Mouse (Mus musculus): Measurements from ENCODE around the gene Adam19. TPM values are rescaled to one million over a fixed set of nuclear protein-coding genes. Genes with fewer than 3 reads are reported as not detected.

Adam19 gene
- polyA plus RNA-seq, 1 experiment, result 17.6 TPM

- 59% methylated on average over 15 of the region's 15 CpGs for WGBS
- TF ChIP-seq CTCF (IDR thresholded peaks at IDR 0.05; ENCODE audit: control insufficient read depth, insufficient read depth, low read length), result no peak; the same call in 1 of the 2 replicates
- TF ChIP-seq POLR2A (IDR thresholded peaks at IDR 0.05; ENCODE audit: borderline replicate concordance, control insufficient read depth, low read depth, low read length), result 0 out of 2 replicates have a peak, but pooled peaks have one; percentile 14
- Histone ChIP-seq H3K4me1 (ENCODE audit: control insufficient read depth, insufficient read depth, low read length) (peaks cover 7% of the 10 kb centered on the region; the same call in 1 of the 2 replicates), H3K4me3 (replicated peaks; ENCODE audit: control insufficient read depth, low read depth, low read length) (no peak overlapping the region), H3K27ac (ENCODE audit: control insufficient read depth, insufficient read depth, low read depth, low read length, poor library complexity) (peak overlapping the region; percentile 79)
Observed at GRCm38 (mm10) chr11:46127621-46128547, 72.1 kb downstream of the Adam19 start.

- H3K4me3 ChIP-seq (replicated peaks; ENCODE audit: control insufficient read depth, low read depth, low read length), result no peak overlapping the region
- TF ChIP-seq CTCF (IDR thresholded peaks at IDR 0.05; ENCODE audit: control insufficient read depth, insufficient read depth, low read length), result peak; percentile 76
- no peak for TF ChIP-seq POLR2A (IDR thresholded peaks at IDR 0.05; ENCODE audit: borderline replicate concordance, control insufficient read depth, low read depth, low read length)
- 49% methylated on average over 9 of the region's 9 CpGs for WGBS
- peaks cover 5% of the 10 kb centered on the region; the same call in 1 of the 2 replicates for H3K4me1 ChIP-seq (ENCODE audit: control insufficient read depth, insufficient read depth, low read length)
- peak overlapping the region; percentile 77 for H3K27ac ChIP-seq (ENCODE audit: control insufficient read depth, insufficient read depth, low read depth, low read length, poor library complexity)
Observed at GRCm38 (mm10) chr11:46128548-46128945, 72.8 kb downstream of the Adam19 start.

- no peak overlapping the region for H3K27ac ChIP-seq (ENCODE audit: control insufficient read depth, insufficient read depth, low read depth, low read length, poor library complexity)
- peaks cover 3% of the 10 kb centered on the region; the same call in 1 of the 2 replicates for H3K4me1 ChIP-seq (ENCODE audit: control insufficient read depth, insufficient read depth, low read length)
- H3K4me3 ChIP-seq (replicated peaks; ENCODE audit: control insufficient read depth, low read depth, low read length), result no peak overlapping the region
- TF ChIP-seq POLR2A (IDR thresholded peaks at IDR 0.05; ENCODE audit: borderline replicate concordance, control insufficient read depth, low read depth, low read length) (no peak), CTCF (IDR thresholded peaks at IDR 0.05; ENCODE audit: control insufficient read depth, insufficient read depth, low read length) (no peak)
- WGBS, result 73% methylated on average over 17 of the region's 17 CpGs
Observed at GRCm38 (mm10) chr11:46131022-46131986, 75.5 kb downstream of the Adam19 start.

GRCm38 (mm10) chr11:46134899-46135298 is 79.1 kb downstream of the Adam19 start:
- no peaks in the 10 kb centered on the region for H3K4me1 ChIP-seq (ENCODE audit: control insufficient read depth, insufficient read depth, low read length)
- 84% methylated on average over 2 of the region's 2 CpGs for WGBS
- TF ChIP-seq CTCF (IDR thresholded peaks at IDR 0.05; ENCODE audit: control insufficient read depth, insufficient read depth, low read length) (no peak), POLR2A (IDR thresholded peaks at IDR 0.05; ENCODE audit: borderline replicate concordance, control insufficient read depth, low read depth, low read length) (no peak)
- no peak overlapping the region for H3K4me3 ChIP-seq (replicated peaks; ENCODE audit: control insufficient read depth, low read depth, low read length)
- H3K27ac ChIP-seq (ENCODE audit: control insufficient read depth, insufficient read depth, low read depth, low read length, poor library complexity), result no peak overlapping the region

GRCm38 (mm10) chr11:46143342-46143741 is 87.5 kb downstream of the Adam19 start:
- no peak overlapping the region for H3K4me3 ChIP-seq (replicated peaks; ENCODE audit: control insufficient read depth, low read depth, low read length)
- TF ChIP-seq CTCF (IDR thresholded peaks at IDR 0.05; ENCODE audit: control insufficient read depth, insufficient read depth, low read length), result no peak
- WGBS, result 78% methylated on average over 6 of the region's 6 CpGs
- H3K27ac ChIP-seq (ENCODE audit: control insufficient read depth, insufficient read depth, low read depth, low read length, poor library complexity), result no peak overlapping the region
- H3K4me1 ChIP-seq (ENCODE audit: control insufficient read depth, insufficient read depth, low read length), result no peaks in the 10 kb centered on the region; the same call in 1 of the 2 replicates

GRCm38 (mm10) chr11:46145163-46145875 is 89.5 kb downstream of the Adam19 start:
- Histone ChIP-seq H3K4me3 (replicated peaks; ENCODE audit: control insufficient read depth, low read depth, low read length) (no peak overlapping the region), H3K4me1 (ENCODE audit: control insufficient read depth, insufficient read depth, low read length) (no peaks in the 10 kb centered on the region; the same call in 1 of the 2 replicates), H3K27ac (ENCODE audit: control insufficient read depth, insufficient read depth, low read depth, low read length, poor library complexity) (peak overlapping the region; percentile 38)
- TF ChIP-seq POLR2A (IDR thresholded peaks at IDR 0.05; ENCODE audit: borderline replicate concordance, control insufficient read depth, low read depth, low read length), result no peak
- WGBS, result 66% methylated on average over 11 of the region's 11 CpGs

GRCm38 (mm10) chr11:46146619-46147018 is 90.8 kb downstream of the Adam19 start:
- no peak overlapping the region for H3K4me3 ChIP-seq (replicated peaks; ENCODE audit: control insufficient read depth, low read depth, low read length)
- WGBS, result 59% methylated on average over 5 of the region's 5 CpGs
- TF ChIP-seq POLR2A (IDR thresholded peaks at IDR 0.05; ENCODE audit: borderline replicate concordance, control insufficient read depth, low read depth, low read length) (no peak), CTCF (IDR thresholded peaks at IDR 0.05; ENCODE audit: control insufficient read depth, insufficient read depth, low read length) (no peak)
- no peaks in the 10 kb centered on the region; the same call in 1 of the 2 replicates for H3K4me1 ChIP-seq (ENCODE audit: control insufficient read depth, insufficient read depth, low read length)
- no peak overlapping the region for H3K27ac ChIP-seq (ENCODE audit: control insufficient read depth, insufficient read depth, low read depth, low read length, poor library complexity)
